Mouse (Mus musculus) MEL (cell line): ENCODE measurements around the gene Extl1.

Experiments used
- CTCF ChIP-seq, 3 experiments: IDR thresholded peaks in 2 of 3; conservative IDR thresholded peaks in 1 of 3; 2 replicates each; pipeline ENCODE4 v1.5.1; 2011 to 2012; ENCODE audit warnings: low read length in 3 of 3, low read depth in 2 of 3, mild to moderate bottlenecking in 2 of 3, improper control_type of control experiment in 1 of 3, inconsistent platforms in 1 of 3, mixed read lengths in 1 of 3, moderate library complexity in 1 of 3; ENCODE audit not compliant: control insufficient read depth in 1 of 3, insufficient read depth in 1 of 3, poor library complexity in 1 of 3, severe bottlenecking in 1 of 3
- E2F4 ChIP-seq: IDR thresholded peaks from 2 replicates; pipeline ENCODE4 v1.6.1; 2011; ENCODE audit warnings: low read depth, low read length, improper control_type of control experiment, borderline replicate concordance
- GABPA ChIP-seq: IDR thresholded peaks from 2 replicates; pipeline ENCODE4 v1.6.1; 2012; ENCODE audit warnings: low read depth, mild to moderate bottlenecking, inconsistent platforms, low read length, improper control_type of control experiment, moderate library complexity
- HCFC1 ChIP-seq: IDR thresholded peaks from 2 replicates; pipeline ENCODE4 v1.6.1; 2012; ENCODE audit warnings: low read depth, mild to moderate bottlenecking, inconsistent platforms, low read length, improper control_type of control experiment, moderate library complexity
- POLR2AphosphoS2 ChIP-seq: IDR thresholded peaks from 2 replicates; pipeline ENCODE4 v1.6.1; 2011; ENCODE audit warnings: low read length, improper control_type of control experiment

DNA sequence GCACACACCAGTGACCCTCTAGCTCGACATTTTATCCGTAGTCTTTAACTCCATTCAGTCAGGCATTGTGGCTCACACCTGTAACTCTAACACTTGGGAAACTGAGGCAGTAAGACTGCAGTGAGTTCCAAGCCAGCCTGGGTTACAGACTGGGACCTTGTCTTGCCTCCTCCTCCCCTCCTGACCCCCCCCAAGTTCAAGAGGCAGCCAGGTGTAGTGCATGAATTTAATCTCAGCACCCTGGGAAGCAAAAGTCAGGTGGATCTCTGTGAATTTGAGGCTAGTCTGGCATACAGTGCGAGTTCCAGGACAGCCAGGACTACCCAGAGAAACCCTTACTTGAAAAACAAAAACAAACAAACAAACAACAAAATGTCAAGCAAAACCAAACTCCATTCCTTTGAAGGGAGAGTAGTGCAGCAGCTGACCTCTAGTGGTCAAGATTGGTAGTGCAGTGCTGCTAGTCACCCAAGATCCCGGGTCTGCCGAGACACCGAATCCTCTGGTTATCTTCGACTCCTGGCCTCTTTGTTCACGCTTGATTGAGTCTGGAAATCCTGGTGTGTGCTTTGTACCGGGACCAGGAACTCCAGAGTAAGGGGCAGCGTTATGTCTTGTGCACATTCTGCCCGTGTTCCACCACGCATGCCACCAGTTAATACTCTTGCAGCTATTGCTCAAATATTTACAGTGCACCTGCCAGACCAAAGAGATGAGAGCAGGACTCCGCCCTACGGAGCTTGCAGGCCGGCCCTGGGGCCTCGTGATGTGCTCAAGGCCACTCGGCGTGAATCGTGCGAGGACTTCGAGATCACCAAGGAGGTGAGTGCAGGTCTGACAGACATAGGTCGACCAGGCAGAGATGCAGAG, 26.8 kb downstream of the Extl1 start:
- no peak for TF ChIP-seq HCFC1
- TF ChIP-seq POLR2AphosphoS2 = no peak
- peak; percentile 59 to 97 (median 78) for TF ChIP-seq CTCF (IDR thresholded peaks at IDR 0.05 in 2 of 3, conservative IDR thresholded peaks at IDR 0.05 in 1 of 3; ENCODE audit: control insufficient read depth in 1 of 3, insufficient read depth in 1 of 3, low read depth in 2 of 3, low read length in 3 of 3, poor library complexity in 1 of 3, severe bottlenecking in 1 of 3)
- TF ChIP-seq E2F4 = no peak
- TF ChIP-seq GABPA = no peak
